Mouse (Mus musculus) spleen, embryonic (tissue): ENCODE results near the gene Hsbp1.

ENCODE experiments used
- CTCF ChIA-PET: fragments of 350-600 bp; sonication (Branson Sonifier 250); formaldehyde crosslinking; loops from one replicate; lab custom pipeline; 2022; lab: Charles Lee

The Hsbp1 gene

DNA sequence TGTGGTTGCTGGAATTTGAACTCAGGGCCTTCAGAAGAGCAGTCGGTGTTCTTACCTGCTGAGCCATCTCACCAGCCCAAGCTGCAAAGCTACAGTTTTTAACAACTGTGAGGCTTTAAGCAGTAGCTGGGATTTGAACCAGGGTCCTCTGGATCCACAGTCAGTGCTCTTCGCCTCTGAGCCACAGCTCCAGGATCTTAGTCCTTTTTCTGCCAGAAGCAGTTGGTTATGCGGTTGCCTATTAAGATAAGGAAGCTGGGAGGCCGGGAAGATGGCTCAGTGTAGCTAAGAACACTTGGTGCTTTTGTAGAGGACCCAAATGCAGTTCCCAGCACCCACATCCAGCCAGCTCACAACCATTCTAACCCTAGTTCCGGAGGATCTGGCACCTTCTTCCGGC, 42.7 kb downstream of the Hsbp1 start:
- CTCF ChIA-PET = no interaction called here

DNA sequence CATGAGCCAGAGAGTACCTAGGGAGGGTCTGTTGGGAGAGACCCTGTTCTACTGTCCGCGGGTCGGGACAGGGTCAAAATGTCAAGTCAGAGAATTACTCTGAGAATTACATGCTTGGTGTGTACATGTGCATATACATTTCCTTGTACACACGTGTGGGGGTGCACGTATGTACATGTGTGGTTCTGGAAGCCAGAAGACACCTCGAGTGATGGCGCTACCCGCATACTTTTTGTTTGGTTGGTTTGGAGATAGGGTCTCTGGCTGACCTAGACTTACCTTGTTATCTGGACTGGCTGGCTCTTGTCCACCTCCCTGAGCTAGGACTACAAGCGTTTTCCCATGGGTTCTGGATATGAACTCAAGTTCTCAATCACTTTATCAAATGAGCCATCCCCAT, 49.8 kb downstream of the Hsbp1 start:
- CTCF ChIA-PET = no interaction called here

DNA sequence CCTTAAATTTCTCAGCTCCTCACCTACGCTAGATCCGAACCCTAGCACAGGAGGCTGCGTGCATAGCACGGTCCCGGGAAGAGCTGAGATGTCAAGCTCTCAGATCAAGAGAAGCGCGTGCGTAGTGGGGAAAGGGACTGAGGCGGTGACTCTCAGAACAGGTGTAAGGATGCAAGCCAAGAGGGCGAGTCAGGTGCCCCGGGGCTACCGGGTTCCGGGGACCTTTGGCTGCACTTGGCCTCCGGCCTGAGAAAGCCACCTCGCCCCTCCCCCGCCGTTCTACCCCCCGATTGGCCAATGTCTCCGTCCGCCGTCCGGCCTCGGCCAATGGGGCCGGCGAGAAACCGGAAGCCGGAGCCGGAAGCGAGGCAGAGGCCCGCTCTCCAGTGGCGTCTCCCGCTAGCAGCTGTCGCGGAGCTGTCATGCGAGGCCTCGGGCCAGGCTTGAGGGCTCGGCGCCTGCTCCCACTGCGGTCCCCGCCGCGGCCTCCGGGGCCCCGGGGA, 50.3 kb downstream of the Hsbp1 start, which contains the start of gene Mlycd:
Mlycd (plus strand) TSS at position 355 of the 503 bp plus-strand sequence.
- CTCF ChIA-PET = interaction anchor here (1.0 kb wide), 1 partner anchor 18 kb away, joined by 3 read pairs; no protein-coding TSS in a partner anchor

DNA sequence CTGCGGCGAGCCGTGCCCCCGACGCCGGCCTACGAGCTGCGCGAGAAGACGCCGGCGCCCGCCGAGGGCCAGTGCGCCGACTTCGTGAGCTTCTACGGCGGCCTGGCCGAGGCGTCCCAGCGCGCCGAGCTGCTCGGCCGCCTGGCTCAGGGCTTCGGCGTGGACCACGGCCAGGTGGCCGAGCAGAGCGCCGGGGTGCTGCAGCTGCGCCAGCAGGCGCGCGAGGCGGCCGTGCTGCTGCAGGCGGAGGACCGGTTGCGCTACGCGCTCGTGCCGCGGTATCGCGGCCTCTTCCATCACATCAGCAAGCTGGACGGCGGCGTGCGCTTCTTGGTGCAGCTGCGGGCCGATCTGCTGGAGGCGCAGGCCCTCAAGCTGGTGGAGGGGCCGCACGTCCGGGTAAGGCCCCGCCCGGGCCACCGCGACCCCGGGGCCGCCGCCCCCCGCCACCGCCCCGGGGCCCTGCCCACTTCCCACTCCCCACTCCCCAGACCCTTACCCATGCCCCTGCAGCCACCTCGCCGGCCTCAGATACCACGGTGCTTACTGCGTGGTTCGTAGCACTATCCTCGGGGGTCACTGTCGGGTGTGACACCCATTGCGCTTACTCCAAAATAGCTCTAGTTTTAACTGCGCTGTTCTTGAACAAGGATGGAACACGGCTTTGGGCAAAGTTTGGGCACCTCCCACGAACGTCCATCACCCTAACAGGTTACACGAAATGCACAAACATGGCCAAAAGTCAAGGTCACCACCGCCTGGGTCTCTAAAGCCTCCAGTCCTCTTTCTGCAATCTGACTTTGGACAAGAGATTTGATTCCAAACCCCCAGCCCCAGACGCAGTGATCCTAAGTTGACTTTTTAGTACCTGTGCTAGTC, 51.0 kb downstream of the Hsbp1 start:
- CTCF ChIA-PET = interaction anchor here (0.7 to 1.0 kb wide), 2 partner anchors 18 to 23 kb away, joined by 3 to 5 read pairs; no protein-coding TSS in a partner anchor
